Mouse (Mus musculus): Measurements from ENCODE around the gene Nlrc5. TPM values are rescaled to one million over a fixed set of nuclear protein-coding genes. Genes with fewer than 3 reads are reported as not detected.

Gene Nlrc5
- polyA plus RNA-seq, 1 experiment: 7.4 TPM

DNA sequence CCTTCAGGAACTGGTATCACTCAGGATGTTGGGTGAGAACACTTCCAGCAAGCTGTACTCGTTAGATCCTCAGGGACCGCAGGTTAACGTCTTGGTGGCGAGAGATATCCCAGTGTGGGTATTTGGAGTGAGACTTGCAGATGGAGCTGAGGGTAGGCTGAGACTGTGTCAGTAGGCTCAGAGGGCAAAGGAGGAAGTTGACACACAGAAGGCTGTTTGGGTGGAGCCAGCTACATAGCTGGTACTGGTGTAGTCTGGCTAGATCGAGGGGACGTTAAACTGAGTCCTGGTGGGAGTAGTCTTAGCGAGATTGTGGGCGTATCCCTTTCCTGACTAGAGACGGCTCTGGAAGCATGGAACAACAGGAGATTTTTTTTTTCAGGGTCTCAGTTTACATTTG, 16.1 kb upstream of the Nlrc5 start:
- H3K36me3 ChIP-seq (ENCODE audit: control insufficient read depth, insufficient read depth, low read length): no peaks in the 10 kb centered on the region
- no peak for TF ChIP-seq CTCF (IDR thresholded peaks at IDR 0.05; ENCODE audit: extremely low read depth, insufficient read length, insufficient replicate concordance, low read depth, low read length)
- no peak for TF ChIP-seq POLR2A (IDR thresholded peaks at IDR 0.05; ENCODE audit: low read depth, low read length)
- H3K27ac ChIP-seq (ENCODE audit: insufficient read depth, low read depth, low read length): no peak overlapping the region
- no peaks in the 10 kb centered on the region for H3K4me1 ChIP-seq (ENCODE audit: control insufficient read depth, insufficient read depth, insufficient read length, low read length)
- H3K4me3 ChIP-seq (ENCODE audit: low read depth, low read length): no peak overlapping the region
- WGBS: 53% methylated on average over 9 of the region's 9 CpGs
- no peaks in the 10 kb centered on the region for H3K27me3 ChIP-seq (ENCODE audit: control insufficient read depth, insufficient read depth, low read length)

DNA sequence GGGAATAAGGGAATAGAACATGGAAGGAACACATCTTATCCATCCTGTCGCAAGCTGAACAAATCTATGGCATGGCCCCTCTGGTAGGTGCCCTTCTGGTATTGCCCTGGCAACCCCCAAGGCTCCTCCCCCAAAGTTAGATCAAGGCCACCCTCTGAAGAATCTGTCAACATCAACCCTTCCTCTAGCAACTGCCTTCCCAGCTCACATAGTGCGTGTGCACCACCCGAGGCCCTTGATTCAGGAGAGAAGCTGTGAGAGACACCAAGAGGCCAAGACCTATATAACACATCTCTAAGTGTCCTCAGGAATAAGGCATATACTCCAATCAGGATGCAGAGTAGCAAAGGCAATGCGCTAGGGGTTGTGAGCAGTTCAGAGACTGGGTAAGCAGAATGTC, 11.9 kb upstream of the Nlrc5 start:
- H3K27me3 ChIP-seq (ENCODE audit: control insufficient read depth, insufficient read depth, low read length): no peaks in the 10 kb centered on the region
- 80% methylated on average over 4 of the region's 4 CpGs for WGBS
- no peak overlapping the region for H3K4me3 ChIP-seq (ENCODE audit: low read depth, low read length)
- TF ChIP-seq POLR2A (IDR thresholded peaks at IDR 0.05; ENCODE audit: low read depth, low read length): no peak
- TF ChIP-seq CTCF (IDR thresholded peaks at IDR 0.05; ENCODE audit: extremely low read depth, insufficient read length, insufficient replicate concordance, low read depth, low read length): no peak
- H3K4me1 ChIP-seq (ENCODE audit: control insufficient read depth, insufficient read depth, insufficient read length, low read length): no peaks in the 10 kb centered on the region
- no peak overlapping the region for H3K27ac ChIP-seq (ENCODE audit: insufficient read depth, low read depth, low read length)
- H3K36me3 ChIP-seq (ENCODE audit: control insufficient read depth, insufficient read depth, low read length): no peaks in the 10 kb centered on the region

DNA sequence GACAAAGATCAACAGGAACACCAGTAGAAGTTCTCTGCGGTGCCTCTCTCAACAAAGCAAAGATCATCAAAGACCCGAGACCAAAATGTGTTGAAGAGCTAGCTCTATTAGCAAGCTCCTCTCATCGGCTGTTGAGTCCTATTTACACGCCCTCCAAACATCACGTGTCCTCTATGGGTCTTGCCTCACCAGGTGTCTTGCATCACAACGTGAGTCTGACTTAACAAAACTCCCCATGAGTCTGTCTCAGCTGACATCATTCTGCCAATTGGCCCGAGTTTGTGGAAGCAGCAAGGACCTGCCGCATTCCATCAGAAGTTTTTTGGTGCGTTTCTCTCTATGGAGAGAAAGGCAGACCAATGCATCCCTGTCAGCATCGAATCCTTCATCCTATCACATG, 6.2 kb upstream of the Nlrc5 start:
- Histone ChIP-seq H3K4me3 (ENCODE audit: low read depth, low read length) (no peak overlapping the region), H3K27me3 (ENCODE audit: control insufficient read depth, insufficient read depth, low read length) (no peaks in the 10 kb centered on the region), H3K27ac (ENCODE audit: insufficient read depth, low read depth, low read length) (no peak overlapping the region), H3K4me1 (ENCODE audit: control insufficient read depth, insufficient read depth, insufficient read length, low read length) (no peaks in the 10 kb centered on the region), H3K36me3 (ENCODE audit: control insufficient read depth, insufficient read depth, low read length) (no peaks in the 10 kb centered on the region)
- TF ChIP-seq CTCF (IDR thresholded peaks at IDR 0.05; ENCODE audit: extremely low read depth, insufficient read length, insufficient replicate concordance, low read depth, low read length): no peak
- no peak for TF ChIP-seq POLR2A (IDR thresholded peaks at IDR 0.05; ENCODE audit: low read depth, low read length)
- WGBS: 41% methylated on average over 10 of the region's 10 CpGs

DNA sequence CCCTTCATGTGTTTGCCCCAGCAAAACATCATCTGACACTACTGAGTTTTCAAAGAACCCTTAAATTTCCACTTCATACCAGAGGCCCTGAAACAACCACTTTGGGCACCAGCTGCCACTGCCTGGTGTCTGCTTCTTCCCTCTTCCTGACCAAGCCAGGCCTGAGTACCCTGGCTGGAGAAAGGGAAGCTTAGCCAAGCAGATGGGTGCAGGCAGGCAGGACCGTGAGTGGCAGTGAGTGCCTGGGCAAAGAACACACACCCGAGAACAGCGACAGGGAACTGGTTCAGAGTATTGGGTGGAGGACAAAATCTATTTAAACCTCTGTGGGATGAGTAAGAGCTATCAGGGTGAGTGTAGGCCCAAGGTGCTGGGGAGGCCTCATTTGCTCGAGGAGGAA, 5.7 kb upstream of the Nlrc5 start:
- Histone ChIP-seq H3K4me1 (ENCODE audit: control insufficient read depth, insufficient read depth, insufficient read length, low read length) (no peaks in the 10 kb centered on the region), H3K27ac (ENCODE audit: insufficient read depth, low read depth, low read length) (no peak overlapping the region), H3K36me3 (ENCODE audit: control insufficient read depth, insufficient read depth, low read length) (no peaks in the 10 kb centered on the region), H3K27me3 (ENCODE audit: control insufficient read depth, insufficient read depth, low read length) (no peaks in the 10 kb centered on the region), H3K4me3 (ENCODE audit: low read depth, low read length) (no peak overlapping the region)
- no peak for TF ChIP-seq POLR2A (IDR thresholded peaks at IDR 0.05; ENCODE audit: low read depth, low read length)
- TF ChIP-seq CTCF (IDR thresholded peaks at IDR 0.05; ENCODE audit: extremely low read depth, insufficient read length, insufficient replicate concordance, low read depth, low read length): no peak
- WGBS: 54% methylated on average over 4 of the region's 4 CpGs

DNA sequence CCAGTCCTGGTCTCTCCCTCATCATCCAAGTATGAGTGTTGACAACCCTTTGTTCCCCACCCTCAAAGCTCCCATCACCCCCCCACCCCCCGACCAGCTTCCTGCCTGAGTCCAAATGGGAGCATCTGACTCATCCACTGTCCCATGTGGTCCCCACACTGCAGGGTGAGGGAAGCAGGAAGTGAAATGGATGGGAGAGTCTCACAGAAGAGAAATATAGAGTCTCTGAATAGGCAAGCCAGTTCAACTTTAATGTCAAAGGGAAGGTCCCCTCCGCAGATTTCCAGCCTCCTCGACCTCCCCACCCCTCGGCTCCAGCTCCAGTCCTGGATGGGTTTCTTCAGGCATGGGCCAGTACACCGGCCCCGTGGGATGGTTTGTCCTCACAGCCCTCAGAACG, 4.8 kb upstream of the Nlrc5 start:
- H3K4me1 ChIP-seq (ENCODE audit: control insufficient read depth, insufficient read depth, insufficient read length, low read length): 0 out of 2 replicates have a peak, but pooled peaks cover 2% of the 10 kb centered on the region
- no peaks in the 10 kb centered on the region for H3K27me3 ChIP-seq (ENCODE audit: control insufficient read depth, insufficient read depth, low read length)
- H3K36me3 ChIP-seq (ENCODE audit: control insufficient read depth, insufficient read depth, low read length): no peaks in the 10 kb centered on the region
- H3K27ac ChIP-seq (ENCODE audit: insufficient read depth, low read depth, low read length): no peak overlapping the region
- no peak overlapping the region for H3K4me3 ChIP-seq (ENCODE audit: low read depth, low read length)
- 78% methylated on average over 7 of the region's 7 CpGs for WGBS
- no peak for TF ChIP-seq CTCF (IDR thresholded peaks at IDR 0.05; ENCODE audit: extremely low read depth, insufficient read length, insufficient replicate concordance, low read depth, low read length)
- no peak for TF ChIP-seq POLR2A (IDR thresholded peaks at IDR 0.05; ENCODE audit: low read depth, low read length)

DNA sequence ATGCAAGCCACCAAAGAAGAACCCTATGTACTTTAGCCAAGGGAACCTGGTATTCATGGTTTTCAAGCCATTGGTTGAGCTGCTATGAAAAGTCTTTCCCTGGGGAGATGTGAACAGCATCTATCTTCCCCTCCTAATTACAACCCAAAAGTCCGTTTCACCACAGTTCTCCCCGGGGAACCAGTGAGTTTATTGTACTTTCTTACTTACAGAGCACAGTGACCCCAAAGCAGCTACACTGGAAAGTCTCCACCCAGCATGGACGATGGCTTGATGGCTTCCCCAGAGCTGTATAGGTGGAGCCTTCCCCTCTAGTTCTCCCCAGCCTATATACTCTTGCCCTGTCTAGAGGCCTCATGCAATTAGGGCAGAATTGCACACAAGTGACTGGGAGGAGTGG, 1.9 kb upstream of the Nlrc5 start:
- H3K4me3 ChIP-seq (ENCODE audit: low read depth, low read length): no peak overlapping the region
- TF ChIP-seq POLR2A (IDR thresholded peaks at IDR 0.05; ENCODE audit: low read depth, low read length) (no peak), CTCF (IDR thresholded peaks at IDR 0.05; ENCODE audit: extremely low read depth, insufficient read length, insufficient replicate concordance, low read depth, low read length) (no peak)
- H3K27me3 ChIP-seq (ENCODE audit: control insufficient read depth, insufficient read depth, low read length): no peaks in the 10 kb centered on the region
- H3K27ac ChIP-seq (ENCODE audit: insufficient read depth, low read depth, low read length): no peak overlapping the region
- no peaks in the 10 kb centered on the region for H3K36me3 ChIP-seq (ENCODE audit: control insufficient read depth, insufficient read depth, low read length)
- 65% methylated on average over 3 of the region's 3 CpGs for WGBS
- peaks cover 2% of the 10 kb centered on the region; the same call in 1 of the 2 replicates for H3K4me1 ChIP-seq (ENCODE audit: control insufficient read depth, insufficient read depth, insufficient read length, low read length)

DNA sequence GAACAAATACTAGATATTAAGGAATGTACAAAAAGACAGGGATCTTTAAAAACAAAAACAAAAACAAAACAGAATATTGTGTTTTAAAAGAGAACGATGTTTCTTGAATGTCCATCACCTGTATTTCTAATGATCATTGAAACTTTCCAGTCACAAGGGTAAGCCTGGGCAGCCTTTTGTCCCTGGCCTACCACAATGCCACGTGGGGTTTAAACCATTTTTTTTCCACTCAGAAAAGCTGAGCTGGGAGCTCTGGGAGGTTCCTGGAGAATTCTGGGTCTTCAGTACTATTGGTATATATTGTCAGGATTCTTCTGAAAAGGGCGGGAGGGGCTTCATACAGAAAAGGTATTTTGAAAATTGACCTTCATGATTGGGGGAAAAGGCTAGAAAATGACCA, 802 bp downstream of the Nlrc5 start:
- no peaks in the 10 kb centered on the region for H3K27me3 ChIP-seq (ENCODE audit: control insufficient read depth, insufficient read depth, low read length)
- H3K4me1 ChIP-seq (ENCODE audit: control insufficient read depth, insufficient read depth, insufficient read length, low read length): peaks cover 2% of the 10 kb centered on the region; the same call in 1 of the 2 replicates
- H3K4me3 ChIP-seq (ENCODE audit: low read depth, low read length): 0 out of 2 replicates have a peak overlapping the region, but pooled peaks have one; percentile 12
- 84% methylated on average over 3 of the region's 3 CpGs for WGBS
- TF ChIP-seq POLR2A (IDR thresholded peaks at IDR 0.05; ENCODE audit: low read depth, low read length) (no peak), CTCF (IDR thresholded peaks at IDR 0.05; ENCODE audit: extremely low read depth, insufficient read length, insufficient replicate concordance, low read depth, low read length) (no peak)
- H3K27ac ChIP-seq (ENCODE audit: insufficient read depth, low read depth, low read length): no peak overlapping the region
- H3K36me3 ChIP-seq (ENCODE audit: control insufficient read depth, insufficient read depth, low read length): no peaks in the 10 kb centered on the region

Measured in small intestine, adult 2 months (tissue).